Mouse (Mus musculus) spleen, embryonic (tissue): ENCODE data around the gene Siae.

Experiments
- CTCF ChIA-PET: fragments of 350-600 bp; sonication (Branson Sonifier 250); formaldehyde crosslinking; loops from one replicate; lab custom pipeline; 2022; lab: Charles Lee

Gene Siae

GRCm38 (mm10) chr9:37625129-37625528, 69.6 kb downstream of the Siae start:
- CTCF ChIA-PET, result interaction anchor here (0.6 kb wide), 1 partner anchor 217 kb away, joined by 4 read pairs; no protein-coding TSS in a partner anchor

- CTCF ChIA-PET, result no interaction called here
Observed at GRCm38 (mm10) chr9:37625641-37626040, 70.1 kb downstream of the Siae start.

GRCm38 (mm10) chr9:37626103-37626567, 70.6 kb downstream of the Siae start:
- CTCF ChIA-PET, result no interaction called here

GRCm38 (mm10) chr9:37627263-37627662, 71.8 kb downstream of the Siae start:
- CTCF ChIA-PET, result no interaction called here

- CTCF ChIA-PET, result no interaction called here
Observed at GRCm38 (mm10) chr9:37628581-37628980, 73.1 kb downstream of the Siae start.

- CTCF ChIA-PET, result no interaction called here
Observed at GRCm38 (mm10) chr9:37629941-37630340, 74.4 kb downstream of the Siae start.

GRCm38 (mm10) chr9:37632305-37632704, 76.8 kb downstream of the Siae start:
- CTCF ChIA-PET, result no interaction called here

- CTCF ChIA-PET, result no interaction called here
Observed at GRCm38 (mm10) chr9:37634269-37634668, 78.8 kb downstream of the Siae start.

- CTCF ChIA-PET, result interaction anchor here (1.0 kb wide), 1 partner anchor 232 kb away, joined by 3 read pairs; no protein-coding TSS in a partner anchor
Observed at GRCm38 (mm10) chr9:37636335-37636734, 80.8 kb downstream of the Siae start.

GRCm38 (mm10) chr9:37636800-37637542, 81.5 kb downstream of the Siae start:
- CTCF ChIA-PET, result interaction anchor here (0.6 to 1.0 kb wide), 2 partner anchors 44 to 233 kb away, joined by 3 read pairs; no protein-coding TSS in a partner anchor

- CTCF ChIA-PET, result no interaction called here
Observed at GRCm38 (mm10) chr9:37638721-37639120, 83.2 kb downstream of the Siae start.

- CTCF ChIA-PET, result no interaction called here
Observed at GRCm38 (mm10) chr9:37646246-37646645, 90.7 kb downstream of the Siae start.

- CTCF ChIA-PET, result no interaction called here
Observed at GRCm38 (mm10) chr9:37650639-37651038, 95.1 kb downstream of the Siae start.

GRCm38 (mm10) chr9:37653836-37654235, 98.3 kb downstream of the Siae start:
- CTCF ChIA-PET, result no interaction called here

- CTCF ChIA-PET, result no interaction called here
Observed at GRCm38 (mm10) chr9:37655961-37656360, 100.5 kb downstream of the Siae start.

GRCm38 (mm10) chr9:37656439-37656881, 101.0 kb downstream of the Siae start:
- CTCF ChIA-PET, result interaction anchor here (0.5 kb wide), 1 partner anchor 236 kb away, joined by 4 read pairs; no protein-coding TSS in a partner anchor

- CTCF ChIA-PET, result interaction anchor here (0.5 kb wide), 1 partner anchor 237 kb away, joined by 4 read pairs; no protein-coding TSS in a partner anchor
Observed at GRCm38 (mm10) chr9:37656931-37657481, 101.5 kb downstream of the Siae start, which contains the start of gene Tbrg1. TSS of gene Tbrg1 (minus strand) at chr9:37657312.

- CTCF ChIA-PET, result interaction anchor here (0.6 kb wide), 1 partner anchor 124 kb away, joined by 3 read pairs; no protein-coding TSS in a partner anchor
Observed at GRCm38 (mm10) chr9:37659413-37659812, 103.9 kb downstream of the Siae start.

GRCm38 (mm10) chr9:37663210-37663609, 107.7 kb downstream of the Siae start:
- CTCF ChIA-PET, result no interaction called here

- CTCF ChIA-PET, result no interaction called here
Observed at GRCm38 (mm10) chr9:37664604-37665003, 109.1 kb downstream of the Siae start.

- CTCF ChIA-PET, result no interaction called here
Observed at GRCm38 (mm10) chr9:37666045-37666444, 110.5 kb downstream of the Siae start.

GRCm38 (mm10) chr9:37669115-37669514, 113.6 kb downstream of the Siae start, which contains the start of gene Panx3:
TSS of gene Panx3 (minus strand) at chr9:37669235.
- CTCF ChIA-PET, result no interaction called here
